Mouse (Mus musculus): ENCODE measurements around the gene Olfr481. TPM values are rescaled to one million over a fixed set of nuclear protein-coding genes. Genes with fewer than 3 reads are reported as not detected.

Olfr481 gene
- polyA plus RNA-seq, 1 experiment from 2014 or later = not detected

Other genes starting within 250 kb of the Olfr481 start
- not detected in 2 replicates for gene Olfr470, start 232.4 kb upstream of the Olfr481 start, polyA plus RNA-seq (2015; fragmentation: Nextera tagmentation; extraction: Ambion mirVana)
- not detected in 2 replicates for gene Olfr472, start 182.0 kb upstream of the Olfr481 start, polyA plus RNA-seq (2015; fragmentation: Nextera tagmentation; extraction: Ambion mirVana)
- gene Olfr473, start 149.4 kb upstream of the Olfr481 start, polyA plus RNA-seq (2015; fragmentation: Nextera tagmentation; extraction: Ambion mirVana) = not detected in 2 replicates
- not detected in 2 replicates for gene Olfr474, start 125.2 kb upstream of the Olfr481 start, polyA plus RNA-seq (2015; fragmentation: Nextera tagmentation; extraction: Ambion mirVana)
- not detected in 2 replicates for gene Olfr476, start 115.1 kb upstream of the Olfr481 start, polyA plus RNA-seq (2015; fragmentation: Nextera tagmentation; extraction: Ambion mirVana)
- not detected in 2 replicates for gene Olfr477, start 93.2 kb upstream of the Olfr481 start, polyA plus RNA-seq (2015; fragmentation: Nextera tagmentation; extraction: Ambion mirVana)
- not detected in 2 replicates for gene Olfr478, start 45.9 kb upstream of the Olfr481 start, polyA plus RNA-seq (2015; fragmentation: Nextera tagmentation; extraction: Ambion mirVana)
- gene Olfr479, start 29.2 kb upstream of the Olfr481 start, polyA plus RNA-seq (2015; fragmentation: Nextera tagmentation; extraction: Ambion mirVana) = not detected in 2 replicates
- not detected in 2 replicates for gene Olfr480, start 12.5 kb upstream of the Olfr481 start, polyA plus RNA-seq (2015; fragmentation: Nextera tagmentation; extraction: Ambion mirVana)
- 0.11 and 0.20 TPM in 2 replicates for gene Olfr482, start 17.7 kb downstream of the Olfr481 start, polyA plus RNA-seq (2015; fragmentation: Nextera tagmentation; extraction: Ambion mirVana)
- gene Olfr483, start 21.0 kb downstream of the Olfr481 start, polyA plus RNA-seq (2015; fragmentation: Nextera tagmentation; extraction: Ambion mirVana) = not detected in 2 replicates
- not detected in 2 replicates for gene Olfr484, start 47.6 kb downstream of the Olfr481 start, polyA plus RNA-seq (2015; fragmentation: Nextera tagmentation; extraction: Ambion mirVana)
- not detected in 2 replicates for gene Olfr485, start 80.0 kb downstream of the Olfr481 start, polyA plus RNA-seq (2015; fragmentation: Nextera tagmentation; extraction: Ambion mirVana)
- gene Olfr486, start 92.9 kb downstream of the Olfr481 start, polyA plus RNA-seq (2015; fragmentation: Nextera tagmentation; extraction: Ambion mirVana) = not detected in 2 replicates
- gene Olfr487, start 134.8 kb downstream of the Olfr481 start, polyA plus RNA-seq (2015; fragmentation: Nextera tagmentation; extraction: Ambion mirVana) = not detected in 2 replicates
- not detected in 2 replicates for gene Olfr488, start 178.5 kb downstream of the Olfr481 start, polyA plus RNA-seq (2015; fragmentation: Nextera tagmentation; extraction: Ambion mirVana)
- gene Olfr490, start 209.1 kb downstream of the Olfr481 start, polyA plus RNA-seq (2015; fragmentation: Nextera tagmentation; extraction: Ambion mirVana) = not detected in 2 replicates
- gene Olfr491, start 233.6 kb downstream of the Olfr481 start, polyA plus RNA-seq (2015; fragmentation: Nextera tagmentation; extraction: Ambion mirVana) = not detected in 2 replicates
- gene Olfr492, start 243.8 kb downstream of the Olfr481 start, polyA plus RNA-seq (2015; fragmentation: Nextera tagmentation; extraction: Ambion mirVana) = not detected in 2 replicates

Data from lung, embryonic 16.5 days (tissue).